Mouse (Mus musculus) thymus, adult 2 months (tissue): ENCODE data around the gene Fibp. TPM values are rescaled to one million over a fixed set of nuclear protein-coding genes. Genes with fewer than 3 reads are reported as not detected.

Experiments
- DNase-seq: peaks from one replicate; pipeline ENCODE4 v3.0.0; 2021
- H3K27ac ChIP-seq: fragments of 200-500 bp; 2 replicates; pipeline ENCODE4 v1.5.1; 2012; ENCODE audit warnings: low read length, control low read depth; ENCODE audit not compliant: control insufficient read depth, insufficient read depth
- H3K27me3 ChIP-seq: fragments of 200-500 bp; 2 replicates; pipeline ENCODE4 v1.6.1; 2012; ENCODE audit warnings: mild to moderate bottlenecking, low read length, moderate library complexity, mixed read lengths; ENCODE audit not compliant: control insufficient read depth, insufficient read depth
- H3K36me3 ChIP-seq: fragments of 200-500 bp; 2 replicates; pipeline ENCODE4 v1.6.1; 2012; ENCODE audit warnings: mild to moderate bottlenecking, low read length, moderate library complexity; ENCODE audit not compliant: control insufficient read depth, insufficient read depth
- H3K4me1 ChIP-seq: fragments of 200-500 bp; replicated peaks from 2 replicates; pipeline ENCODE4 v1.6.1; 2012; ENCODE audit warnings: low read length; ENCODE audit not compliant: control insufficient read depth, insufficient read depth
- H3K4me3 ChIP-seq: fragments of 200-500 bp; 2 replicates; pipeline ENCODE4 v1.5.1; 2012; ENCODE audit warnings: mild to moderate bottlenecking, low read length, control low read depth, moderate library complexity; ENCODE audit not compliant: control insufficient read depth, insufficient read depth
- CTCF ChIP-seq: fragments of 200-500 bp; IDR thresholded peaks from 2 replicates; pipeline ENCODE4 v1.5.1; 2012; ENCODE audit warnings: mild to moderate bottlenecking, control low read depth, low read length, moderate library complexity, borderline replicate concordance; ENCODE audit not compliant: control insufficient read depth, poor library complexity, insufficient read depth; ENCODE audit errors: extremely low read depth
- POLR2A ChIP-seq: fragments of 200-500 bp; IDR thresholded peaks from 2 replicates; pipeline ENCODE4 v1.6.1; 2012; ENCODE audit warnings: mild to moderate bottlenecking, low read length, control low read depth, moderate library complexity; ENCODE audit not compliant: control insufficient read depth, poor library complexity, insufficient read depth; ENCODE audit errors: extremely low read depth
- WGBS: fragments of 180-500 bp; shearing (Covaris S2); methylation state at CpG from one replicate; pipeline ENCODE4 v1.1.7; 2018; 5-methylcytosine and 5-hydroxymethylcytosine counted together
- polyA plus RNA-seq: library from polyadenylated mRNA; depleted of rRNA; stranded (reverse); fragments of >200 nt; gene quantifications from 2 replicates; pipeline ENCODE4 v1.2.3, GENCODE M21; 2012

Fibp gene
- polyA plus RNA-seq, 1 experiment, result 157 TPM

DNA sequence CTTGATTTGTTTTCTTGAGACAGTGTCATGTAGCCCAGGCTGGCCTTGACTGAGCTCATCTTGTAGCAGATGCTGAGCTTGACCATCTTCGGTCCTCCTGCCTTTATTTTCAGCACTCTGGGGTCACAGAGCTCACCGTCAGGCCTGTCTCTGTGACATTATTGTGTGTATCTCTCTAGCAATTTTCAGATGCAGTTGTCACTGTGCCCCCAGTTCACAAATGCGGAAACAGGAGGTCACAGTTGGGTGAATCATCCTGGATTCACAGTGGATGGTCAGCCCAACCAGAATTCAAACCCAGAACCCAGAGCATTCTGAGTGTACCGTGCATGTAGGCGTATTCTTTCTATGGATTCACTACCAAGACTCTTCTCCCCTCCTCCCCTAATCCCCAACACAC is 14.7 kb upstream of the Fibp start:
- Histone ChIP-seq H3K4me1 (peaks cover 20% of the 10 kb centered on the region), H3K36me3 (no peaks in the 10 kb centered on the region), H3K27me3 (peaks cover 14% of the 10 kb centered on the region), H3K4me3 (no peak overlapping the region), H3K27ac (no peak overlapping the region)
- 96% methylated on average over 5 of the region's 5 CpGs for WGBS
- no peak for DNase-seq
- no peak for TF ChIP-seq CTCF
- no peak for TF ChIP-seq POLR2A

DNA sequence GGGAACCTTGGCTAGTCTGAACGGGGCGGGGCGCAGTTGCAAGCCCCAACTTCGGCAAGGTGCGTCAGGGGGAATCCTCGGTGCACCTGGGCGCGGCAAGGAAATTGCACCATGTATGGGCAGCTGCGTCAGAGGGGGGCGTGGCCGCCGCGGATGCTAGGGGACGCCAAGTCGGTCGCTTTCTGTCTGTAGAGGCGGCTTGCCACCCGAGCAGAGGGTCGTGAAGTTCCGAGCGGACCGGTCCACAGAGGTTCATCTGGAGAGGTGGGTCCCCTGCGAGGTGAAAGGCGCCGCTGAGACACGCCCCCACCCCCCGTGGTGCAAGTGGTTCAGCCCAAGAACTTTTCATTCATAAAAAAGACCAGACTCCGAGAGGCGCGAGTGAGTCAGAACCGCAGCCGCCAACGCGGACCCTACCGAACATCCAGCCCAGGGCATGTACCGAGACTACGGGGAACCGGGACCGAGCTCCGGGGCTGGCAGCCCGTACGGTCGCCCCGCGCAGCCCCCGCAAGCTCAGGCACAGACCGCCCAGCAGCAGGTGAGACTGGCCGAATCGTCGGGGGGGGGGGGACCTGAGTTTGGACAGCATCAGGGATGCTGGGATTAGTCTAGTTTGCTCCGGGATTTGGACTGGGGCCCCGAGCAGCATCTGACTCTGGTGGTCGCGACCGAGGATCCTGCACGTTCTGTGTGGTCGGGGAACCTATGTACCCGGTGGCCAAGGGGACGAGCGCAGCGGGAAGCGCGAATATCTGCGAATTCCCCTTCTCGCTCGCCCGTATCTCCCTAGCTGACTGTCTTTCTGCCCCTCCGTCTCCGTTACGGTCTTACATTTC is 12.7 kb upstream of the Fibp start, which contains the start of gene Fosl1:
Gene Fosl1, plus strand, starts transcription at position 33 of the 839 bp plus-strand sequence.
- under 1% methylated on average over 70 of the region's 70 CpGs for WGBS
- Histone ChIP-seq H3K36me3 (no peaks in the 10 kb centered on the region), H3K4me1 (peaks cover 20% of the 10 kb centered on the region), H3K4me3 (peak within 1 kb of the TSS; percentile 42), H3K27me3 (peaks cover 14% of the 10 kb centered on the region), H3K27ac (no peak within 1 kb of the TSS)
- DNase-seq, result peak; percentile 85
- TF ChIP-seq POLR2A, result no peak
- TF ChIP-seq CTCF, result no peak

DNA sequence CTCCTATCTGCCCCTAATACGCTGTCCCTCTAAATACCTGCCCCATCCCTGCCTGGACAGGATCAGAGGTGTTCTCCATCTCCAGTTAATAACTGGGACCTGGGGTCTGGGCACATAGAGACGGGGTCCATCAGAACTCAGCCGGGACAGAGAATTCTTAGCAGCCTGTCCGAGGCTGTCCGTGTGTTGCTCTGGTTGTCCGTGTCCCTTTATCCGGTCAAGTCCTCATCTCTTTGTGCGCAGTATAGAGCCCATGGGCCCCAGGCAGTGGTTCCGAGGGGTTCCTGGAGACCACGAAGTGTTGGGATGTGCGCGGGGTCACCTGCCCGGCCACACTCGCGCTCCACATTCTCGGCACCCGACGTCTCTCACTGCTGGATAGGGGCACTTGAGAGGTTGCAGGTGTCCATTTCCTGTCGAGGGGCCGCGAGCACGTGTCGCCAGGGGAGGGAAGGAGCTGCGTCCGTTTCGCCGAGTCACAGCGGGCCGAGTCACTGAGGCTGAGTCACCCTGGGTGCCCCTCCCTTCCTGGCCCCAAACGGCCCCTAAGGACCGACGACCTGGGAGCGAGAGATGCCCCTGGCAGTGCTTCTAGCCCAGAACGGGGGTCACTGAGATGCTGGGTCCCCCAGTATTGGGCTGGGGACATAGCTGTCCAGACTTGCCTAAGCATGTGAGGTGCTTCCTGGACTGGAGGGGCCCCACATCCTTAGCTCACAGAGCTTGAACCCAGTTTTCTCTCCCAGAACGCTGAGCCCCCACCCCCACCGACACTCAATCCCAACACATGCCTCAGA is 11.9 kb upstream of the Fibp start:
- Histone ChIP-seq H3K4me1 (peaks cover 20% of the 10 kb centered on the region), H3K27me3 (peaks cover 14% of the 10 kb centered on the region), H3K27ac (no peak overlapping the region), H3K36me3 (no peaks in the 10 kb centered on the region), H3K4me3 (peak overlapping the region; percentile 42; the same call in 1 of the 2 replicates)
- 3% methylated on average over 36 of the region's 36 CpGs for WGBS
- DNase-seq, result no peak
- no peak for TF ChIP-seq CTCF
- TF ChIP-seq POLR2A, result no peak; the same call in 1 of the 2 replicates

DNA sequence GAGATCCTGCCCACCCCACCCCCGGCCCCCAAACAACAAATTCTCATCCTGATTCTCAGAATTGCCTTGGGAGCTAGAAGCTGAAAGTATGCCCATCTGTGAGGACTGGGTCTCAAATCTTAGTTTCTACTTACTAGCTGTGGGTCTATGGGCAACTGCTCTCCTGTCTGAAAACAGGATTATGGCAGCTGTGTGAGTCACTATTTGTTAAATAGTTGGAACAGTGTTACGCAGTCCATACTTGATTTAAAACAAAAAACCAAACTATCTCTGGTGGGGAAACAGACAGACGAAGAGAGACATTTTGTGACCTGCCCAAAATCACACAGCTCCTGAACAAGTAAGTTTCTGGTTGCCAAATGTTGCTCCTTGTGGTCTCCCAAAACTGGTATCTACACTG is 10.7 kb upstream of the Fibp start:
- 91% methylated on average over 3 of the region's 3 CpGs for WGBS
- H3K4me3 ChIP-seq, result no peak overlapping the region
- no peak overlapping the region for H3K27ac ChIP-seq
- no peak for DNase-seq
- H3K27me3 ChIP-seq, result peaks cover 14% of the 10 kb centered on the region
- no peaks in the 10 kb centered on the region for H3K36me3 ChIP-seq
- peaks cover 20% of the 10 kb centered on the region for H3K4me1 ChIP-seq
- no peak for TF ChIP-seq CTCF
- no peak for TF ChIP-seq POLR2A

DNA sequence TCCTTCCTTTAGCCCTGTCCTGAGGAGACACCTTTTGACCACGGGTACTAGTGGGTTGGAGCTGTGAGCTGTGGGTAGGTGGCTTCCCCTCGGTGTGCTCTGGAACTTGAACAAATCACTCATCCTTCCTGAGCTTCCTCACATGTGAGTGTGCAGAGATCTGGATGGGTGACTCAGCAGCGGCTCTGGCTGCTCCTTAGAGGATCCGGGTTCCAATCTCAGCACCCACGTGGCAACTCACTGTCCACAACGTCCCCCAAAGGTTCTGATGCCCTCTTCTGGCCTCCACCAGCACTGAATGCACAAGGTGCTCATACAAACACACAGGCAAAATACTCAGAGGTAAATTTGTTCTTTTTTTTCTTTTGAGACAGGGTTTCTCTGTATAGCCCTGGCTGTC is 8.6 kb upstream of the Fibp start:
- TF ChIP-seq CTCF (no peak), POLR2A (no peak)
- Histone ChIP-seq H3K27me3 (peaks cover 14% of the 10 kb centered on the region), H3K27ac (no peak overlapping the region), H3K36me3 (no peaks in the 10 kb centered on the region), H3K4me3 (no peak overlapping the region), H3K4me1 (peaks cover 33% of the 10 kb centered on the region)
- DNase-seq, result no peak
- 70% methylated on average over 6 of the region's 6 CpGs for WGBS

DNA sequence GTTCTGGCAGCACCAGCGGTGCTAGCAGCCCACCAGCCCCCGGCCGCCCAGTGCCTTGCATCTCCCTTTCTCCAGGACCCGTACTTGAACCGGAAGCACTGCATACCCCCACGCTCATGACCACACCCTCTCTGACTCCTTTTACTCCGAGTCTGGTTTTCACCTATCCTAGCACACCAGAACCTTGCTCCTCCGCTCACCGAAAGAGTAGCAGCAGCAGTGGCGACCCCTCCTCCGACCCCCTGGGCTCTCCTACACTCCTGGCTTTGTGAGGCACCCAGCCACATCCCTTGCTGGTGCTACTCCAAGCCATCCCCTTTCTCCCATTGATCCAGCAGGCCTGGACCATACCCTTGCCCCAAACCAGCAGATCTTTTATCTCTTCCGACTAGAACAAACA is 5.4 kb upstream of the Fibp start:
- H3K4me3 ChIP-seq, result no peak overlapping the region
- DNase-seq, result no peak
- TF ChIP-seq POLR2A, result no peak
- TF ChIP-seq CTCF, result no peak
- H3K27ac ChIP-seq, result no peak overlapping the region
- no peaks in the 10 kb centered on the region for H3K27me3 ChIP-seq
- H3K36me3 ChIP-seq, result no peaks in the 10 kb centered on the region
- H3K4me1 ChIP-seq, result peaks cover 21% of the 10 kb centered on the region
- WGBS, result 96% methylated on average over 12 of the region's 12 CpGs
